ENCODE assay signal across 8 mouse cellular contexts in genomic region chr12:33193408-33193901, GRCm38 (mm10). TPM values are rescaled to one million over a fixed set of nuclear protein-coding genes. Genes with fewer than 3 reads are reported as not detected.
A peak's percentile ranks its signal among the peaks of the same experiment; 100 is the strongest.
DNase-seq lines count a peak whose midpoint lies in the region; ATAC-seq lines count a peak whose summit lies in the region.

No protein-coding gene starts in this region.

- no peak overlapping the region for H3K9ac ChIP-seq in forebrain, embryonic 16.5 days (replicated peaks; ENCODE audit: low read depth, low read length)
- no peak overlapping the region for H3K9ac ChIP-seq in forebrain, embryonic 12.5 days
- no peak overlapping the region for H3K9ac ChIP-seq in heart, embryonic 14.5 days (ENCODE audit: low read length)
- no peak overlapping the region for H3K9ac ChIP-seq in limb, embryonic 15.5 days

- H3K36me3 ChIP-seq in forebrain, embryonic 16.5 days (ENCODE audit: control insufficient read depth, insufficient read depth) = no peaks in the 10 kb centered on the region
- no peaks in the 10 kb centered on the region for H3K36me3 ChIP-seq in forebrain, embryonic 12.5 days (replicated peaks)
- H3K36me3 ChIP-seq in heart, embryonic 14.5 days (ENCODE audit: control insufficient read depth, insufficient read depth, low read length) = no peaks in the 10 kb centered on the region
- no peaks in the 10 kb centered on the region for H3K36me3 ChIP-seq in limb, embryonic 15.5 days

- H3K9me3 ChIP-seq in forebrain, embryonic 16.5 days (ENCODE audit: control insufficient read depth, low read length) = peaks cover 2% of the 10 kb centered on the region; the same call in 1 of the 2 replicates
- no peaks in the 10 kb centered on the region for H3K9me3 ChIP-seq in forebrain, embryonic 12.5 days
- H3K9me3 ChIP-seq in heart, embryonic 14.5 days (ENCODE audit: control insufficient read depth, low read length) = 0 out of 2 replicates have a peak, but pooled peaks cover 4% of the 10 kb centered on the region
- no peaks in the 10 kb centered on the region for H3K9me3 ChIP-seq in limb, embryonic 15.5 days

- peak; percentile 84 for DNase-seq in NIH3T3 (ENCODE audit: low read depth)
- DNase-seq in cerebellum, adult 9-10 months = no peak
- DNase-seq in urinary bladder, postnatal 10 days (ENCODE audit: low spot score) = no peak

- H3K27me3 ChIP-seq in forebrain, embryonic 16.5 days (replicated peaks; ENCODE audit: control insufficient read depth, insufficient read depth, low read length) = no peaks in the 10 kb centered on the region
- H3K27me3 ChIP-seq in forebrain, embryonic 12.5 days = no peaks in the 10 kb centered on the region
- H3K27me3 ChIP-seq in heart, embryonic 14.5 days (ENCODE audit: control insufficient read depth, insufficient read depth, low read length) = no peaks in the 10 kb centered on the region
- no peaks in the 10 kb centered on the region for H3K27me3 ChIP-seq in limb, embryonic 15.5 days

- H3K4me2 ChIP-seq in forebrain, embryonic 16.5 days (ENCODE audit: low read length) = no peak overlapping the region
- H3K4me2 ChIP-seq in forebrain, embryonic 12.5 days = no peak overlapping the region
- H3K4me2 ChIP-seq in heart, embryonic 14.5 days (ENCODE audit: low read length) = no peak overlapping the region
- H3K4me2 ChIP-seq in limb, embryonic 15.5 days = no peak overlapping the region

- H3K27ac ChIP-seq in forebrain, embryonic 16.5 days (ENCODE audit: low read length) = no peak overlapping the region
- no peak overlapping the region for H3K27ac ChIP-seq in forebrain, embryonic 12.5 days
- H3K27ac ChIP-seq in heart, embryonic 14.5 days (replicated peaks in 1 of 2; ENCODE audit: control insufficient read depth in 1 of 2, insufficient read depth in 1 of 2, low read depth in 2 of 2, low read length in 2 of 2) = peak overlapping the region; percentile 10 to 40; a peak in 1 of 4 replicates
- H3K27ac ChIP-seq in limb, embryonic 15.5 days = peak overlapping the region; percentile 59

- peak; percentile 49; the same call in 1 of the 2 replicates for ATAC-seq in forebrain, embryonic 16.5 days
- no peak for ATAC-seq in forebrain, embryonic 12.5 days (ENCODE audit: low FRiP score)
- ATAC-seq in heart, embryonic 14.5 days (ENCODE audit: insufficient number of reproducible peaks, insufficient read depth, low FRiP score, low read depth) = no peak
- peak; percentile 68 for ATAC-seq in limb, embryonic 15.5 days (ENCODE audit: insufficient number of reproducible peaks, low FRiP score, low TSS enrichment, low read depth)
- no peak; the same call in 1 of the 2 replicates for ATAC-seq in megakaryocyte progenitor cell, adult 5-6 weeks (replicated peaks; ENCODE audit: poor library complexity)

- WGBS in forebrain, embryonic 16.5 days = 46% methylated on average over 11 of the region's 11 CpGs
- WGBS in forebrain, embryonic 12.5 days = 53% methylated on average over 11 of the region's 11 CpGs
- WGBS in heart, embryonic 14.5 days = 29% methylated on average over 11 of the region's 11 CpGs
- WGBS in limb, embryonic 15.5 days = 18% methylated on average over 11 of the region's 11 CpGs

- no peak overlapping the region for H3K4me3 ChIP-seq in forebrain, embryonic 16.5 days (replicated peaks; ENCODE audit: low read length)
- H3K4me3 ChIP-seq in forebrain, embryonic 12.5 days (replicated peaks) = no peak overlapping the region
- H3K4me3 ChIP-seq in heart, embryonic 14.5 days (ENCODE audit: control insufficient read depth in 1 of 2, insufficient read depth in 1 of 2, low read depth in 1 of 2, low read length in 2 of 2) = no peak overlapping the region
- H3K4me3 ChIP-seq in limb, embryonic 15.5 days = no peak overlapping the region

- H3K4me1 ChIP-seq in forebrain, embryonic 16.5 days (replicated peaks; ENCODE audit: control insufficient read depth, insufficient read depth, low read length) = peaks cover 9% of the 10 kb centered on the region; the same call in 1 of the 2 replicates
- peaks cover 34% of the 10 kb centered on the region for H3K4me1 ChIP-seq in forebrain, embryonic 12.5 days
- peaks cover 9 to 35% of the 10 kb centered on the region in 2 experiments for H3K4me1 ChIP-seq in heart, embryonic 14.5 days (ENCODE audit: control insufficient read depth in 2 of 2, insufficient read depth in 2 of 2, low read length in 2 of 2)
- H3K4me1 ChIP-seq in limb, embryonic 15.5 days = peaks cover 31% of the 10 kb centered on the region

RNA-seq across cellular contexts. Expression of gene Atxn7l1, which starts 46.0 kb away (rescaled TPM):
- polyA plus RNA-seq in forebrain, embryonic 16.5 days (2015; fragmentation: Nextera tagmentation; extraction: Ambion mirVana) = 15.3 and 19.9 TPM in 2 replicates
- polyA plus RNA-seq in forebrain, embryonic 12.5 days (2016; fragmentation: Nextera tagmentation; extraction: Ambion mirVana) = 12.8 and 15.0 TPM in 2 replicates
- polyA plus RNA-seq in heart, embryonic 14.5 days (2014; fragmentation: Nextera tagmentation; extraction: Ambion mirVana) = 10.1 and 10.6 TPM in 2 replicates
- 10.9 and 12.2 TPM in 2 replicates for polyA plus RNA-seq in limb, embryonic 15.5 days (2015; fragmentation: Nextera tagmentation; extraction: Ambion mirVana)
- total RNA-seq in megakaryocyte progenitor cell, adult 5-6 weeks (2015) = 71.1 and 96.1 TPM in 2 replicates
- total RNA-seq in megakaryocyte progenitor cell, adult 5-6 weeks (2017) = 33.1 and 37.4 TPM in 2 replicates

Comparison
In these comparisons a context has a peak if more than half of its experiments do, and no peak if none do; other contexts are left out.
1. ATAC-seq: peak in forebrain, embryonic 16.5 days (single experiment) and limb, embryonic 15.5 days (single experiment); none in forebrain, embryonic 12.5 days (single experiment), heart, embryonic 14.5 days (single experiment) and megakaryocyte progenitor cell, adult 5-6 weeks (single experiment).
2. H3K27ac ChIP-seq: peak in heart, embryonic 14.5 days (2 of 2) and limb, embryonic 15.5 days (single experiment); none in forebrain, embryonic 16.5 days (single experiment) and forebrain, embryonic 12.5 days (single experiment).